Mouse (Mus musculus): ENCODE results near the gene Tle2.

Gene Tle2

DNA sequence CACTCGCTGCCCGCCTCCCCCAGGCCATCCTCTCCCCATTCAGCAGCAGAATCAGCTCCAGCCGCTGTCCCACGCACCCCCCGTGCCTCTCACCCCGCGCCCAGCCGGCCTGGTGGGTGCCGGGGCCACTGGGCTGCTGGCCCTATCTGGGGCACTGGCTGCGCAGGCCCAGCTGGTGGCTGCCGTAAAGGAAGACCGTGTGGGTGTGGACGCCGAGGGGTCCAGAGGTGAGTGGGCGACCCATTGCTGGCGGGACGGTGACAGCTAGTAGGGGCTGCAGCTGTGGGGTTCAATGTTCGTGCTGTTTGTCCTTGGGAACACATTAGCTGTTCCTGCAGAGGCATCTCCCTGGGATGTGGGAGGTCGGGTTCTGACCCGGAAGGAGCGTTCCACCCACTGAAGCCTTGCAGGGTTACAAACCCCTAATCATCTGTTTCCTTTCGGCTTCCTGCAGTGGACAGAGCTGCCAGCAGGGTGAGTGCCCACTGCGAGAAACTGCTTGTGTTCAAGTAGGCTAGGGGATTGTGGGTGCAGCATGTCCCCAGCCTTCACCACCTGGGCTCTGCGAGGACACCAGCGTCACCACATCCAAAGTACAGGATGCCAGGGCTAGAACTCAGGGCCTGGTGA is 6.2 kb downstream of the Tle2 start:
- ChIA-PET CTCF (interaction anchor here in 2 of 4 experiments (0.5 to 1.8 kb wide), 5 partner anchors 12 to 29 kb away, joined by 3 to 6 read pairs (median 3); no protein-coding TSS in a partner anchor), POLR2A (interaction anchor here in 3 of 4 experiments (0.5 to 2.5 kb wide), 9 partner anchors 9 to 74 kb away, joined by 3 to 11 read pairs (median 3); partner anchors contain the start of gene Tle6 (in 1 of the 3))

- POLR2A ChIA-PET: interaction anchor here in 3 of 4 experiments (0.7 to 1.4 kb wide), 4 partner anchors 12 to 76 kb away, joined by 3 read pairs; no protein-coding TSS in a partner anchor
- CTCF ChIA-PET: no interaction called here
These were observed 9.0 kb downstream of the Tle2 start for GRCm38 (mm10) chr10:81583347-81583746.

GRCm38 (mm10) chr10:81588739-81589138 is 14.4 kb downstream of the Tle2 start:
- POLR2A ChIA-PET: interaction anchor here in 3 of 4 experiments (0.6 to 2.5 kb wide), 12 partner anchors 9 to 765 kb away, joined by 3 to 6 read pairs (median 3); partner anchors contain the start of genes Gm4924 (in 1 of the 3) and Tle2 (in 1 of the 3)
- CTCF ChIA-PET: interaction anchor here in 3 of 4 experiments (0.6 to 1.3 kb wide), 5 partner anchors 14 to 548 kb away, joined by 3 to 6 read pairs (median 3); no protein-coding TSS in a partner anchor

GRCm38 (mm10) chr10:81591846-81592245 is 17.5 kb downstream of the Tle2 start:
- POLR2A ChIA-PET: interaction anchor here in 1 of 4 experiments (1.3 kb wide), 1 partner anchor 10 kb away, joined by 3 read pairs; no protein-coding TSS in a partner anchor
- CTCF ChIA-PET: interaction anchor here in 1 of 4 experiments (1.0 kb wide), 1 partner anchor 40 kb away, joined by 3 read pairs; no protein-coding TSS in a partner anchor

DNA sequence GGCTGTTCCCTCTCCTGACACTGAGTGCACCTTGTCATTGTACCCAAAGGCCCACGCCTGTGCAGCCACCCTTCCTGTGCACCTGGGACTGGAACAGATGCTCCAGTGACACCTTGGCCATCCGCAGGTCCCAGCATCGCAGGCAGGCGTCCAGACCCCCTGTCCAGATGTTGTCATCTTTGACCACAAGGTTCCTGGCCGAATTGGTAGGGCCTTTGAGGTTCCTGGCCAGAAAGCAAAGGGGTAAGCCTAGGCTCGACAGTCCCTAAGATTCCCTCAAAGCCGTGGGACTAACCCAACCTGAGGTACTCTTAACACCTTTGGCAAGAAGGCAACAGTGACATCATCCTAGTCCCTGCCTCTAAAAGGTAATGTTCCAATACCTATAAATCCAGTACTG is 18.3 kb downstream of the Tle2 start:
- ChIA-PET CTCF (no interaction called here), POLR2A (no interaction called here)

DNA sequence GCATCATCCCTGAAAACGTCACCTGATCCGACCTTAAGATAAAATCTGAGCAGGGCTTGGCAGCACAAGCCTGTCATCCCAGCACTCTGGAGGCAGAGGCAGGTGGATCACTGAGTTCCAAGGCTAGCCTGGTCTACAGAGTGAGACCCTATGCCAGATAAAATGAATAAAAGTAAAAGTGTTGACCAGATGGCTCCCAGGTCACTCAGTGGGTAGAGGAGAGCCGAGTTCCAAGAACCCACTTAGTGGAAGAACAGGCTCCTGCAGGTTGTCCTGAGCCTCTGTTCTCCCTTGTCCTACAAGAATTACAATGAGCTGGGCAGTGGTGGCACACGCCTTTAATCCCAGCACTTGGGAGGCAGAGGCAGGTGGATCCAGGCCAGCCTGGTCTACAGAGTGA is 18.9 kb downstream of the Tle2 start:
- ChIA-PET POLR2A (interaction anchor here in 1 of 4 experiments (0.7 to 1.6 kb wide), 2 partner anchors 13 to 22 kb away, joined by 3 to 4 read pairs; no protein-coding TSS in a partner anchor), CTCF (interaction anchor here in 3 of 4 experiments (0.6 to 1.8 kb wide), 6 partner anchors 10 to 36 kb away, joined by 3 to 4 read pairs (median 4); no protein-coding TSS in a partner anchor)

GRCm38 (mm10) chr10:81593935-81594334 is 19.6 kb downstream of the Tle2 start:
- CTCF ChIA-PET: interaction anchor here in 3 of 4 experiments (0.6 to 1.8 kb wide), 9 partner anchors 9 to 353 kb away, joined by 3 to 4 read pairs (median 3); no protein-coding TSS in a partner anchor
- POLR2A ChIA-PET: interaction anchor here in 3 of 4 experiments (0.6 to 1.6 kb wide), 6 partner anchors 9 to 23 kb away, joined by 3 to 6 read pairs (median 4); no protein-coding TSS in a partner anchor

DNA sequence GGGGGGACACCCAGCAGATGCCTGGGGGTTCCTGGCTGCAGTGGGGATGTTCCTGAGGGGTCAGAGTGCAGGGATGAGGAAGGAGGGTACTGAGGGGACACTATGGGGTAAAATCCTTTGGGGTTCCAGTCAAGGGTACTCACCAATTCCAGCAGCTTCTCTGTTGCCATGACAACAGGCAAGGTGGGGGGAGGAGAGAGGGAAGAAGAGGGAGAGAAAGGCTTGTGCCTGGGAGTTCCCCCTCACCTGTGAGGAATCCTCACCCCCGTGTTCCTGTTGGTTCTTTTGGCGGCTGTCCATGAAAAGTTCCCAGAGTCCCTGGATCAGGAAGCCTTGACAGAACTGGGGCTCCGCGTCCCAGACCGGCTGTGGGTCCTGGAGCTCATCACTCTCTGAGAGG is 21.2 kb downstream of the Tle2 start:
- POLR2A ChIA-PET: interaction anchor here in 2 of 4 experiments (0.5 to 1.7 kb wide), 6 partner anchors 10 to 89 kb away, joined by 3 to 7 read pairs (median 4); no protein-coding TSS in a partner anchor
- CTCF ChIA-PET: interaction anchor here in 3 of 4 experiments (0.5 to 2.2 kb wide), 4 partner anchors 9 to 58 kb away, joined by 3 to 5 read pairs (median 3); no protein-coding TSS in a partner anchor

- CTCF ChIA-PET: interaction anchor here (0.6 to 2.2 kb wide), 11 partner anchors 8 to 986 kb away, joined by 3 to 10 read pairs (median 4); partner anchors contain the start of gene Tle2 (in 1 of the 4)
- POLR2A ChIA-PET: interaction anchor here in 3 of 4 experiments (0.6 to 3.2 kb wide), 16 partner anchors 10 to 195 kb away, joined by 3 to 15 read pairs (median 3); partner anchors contain the start of gene Sirt6 (in 1 of the 3)
These were observed 22.2 kb downstream of the Tle2 start for GRCm38 (mm10) chr10:81596611-81597010.

DNA sequence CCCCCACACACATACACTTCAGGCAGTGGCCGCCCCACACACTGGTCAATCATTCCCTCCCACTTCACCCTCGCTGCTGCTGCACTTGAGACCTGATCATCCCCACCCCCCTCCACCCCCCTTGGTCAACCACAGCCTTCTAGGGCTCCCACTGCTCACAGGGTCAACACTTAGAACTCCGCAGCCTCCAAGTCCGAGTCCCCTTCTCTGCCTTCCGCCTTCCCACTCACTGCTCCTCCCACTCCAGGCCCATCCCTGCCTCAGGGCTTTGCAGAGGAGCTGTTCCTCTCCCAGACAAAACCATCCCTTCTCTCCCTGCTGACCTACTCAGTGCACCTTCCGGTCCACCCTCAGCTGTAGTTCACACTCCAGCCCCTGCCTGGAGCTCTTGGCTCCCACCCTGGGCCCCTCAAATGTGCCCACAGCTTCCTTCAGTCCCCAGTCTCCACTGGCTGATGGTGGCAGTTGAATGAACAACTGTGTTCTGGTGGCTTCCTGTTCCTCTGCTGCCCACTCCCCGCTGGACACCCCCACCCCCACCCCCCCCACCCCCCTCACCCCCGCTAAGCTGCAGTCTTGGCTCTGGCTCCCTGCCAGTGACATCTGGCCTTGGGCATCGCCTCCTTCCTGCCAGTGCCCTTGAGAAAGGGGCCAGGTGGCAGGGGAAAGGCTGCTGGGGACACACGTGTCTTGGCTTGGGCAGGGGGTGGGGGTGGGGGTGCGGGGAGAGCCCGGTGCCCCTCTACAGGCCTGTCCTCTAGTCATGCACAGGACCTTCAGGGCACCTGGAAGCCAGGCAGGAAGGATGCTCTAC is 23.0 kb downstream of the Tle2 start:
- ChIA-PET CTCF (interaction anchor here (0.5 to 2.2 kb wide), 19 partner anchors 16 to 986 kb away, joined by 3 to 14 read pairs (median 5); partner anchors contain the start of gene Tle2 (in 1 of the 4)), POLR2A (interaction anchor here in 3 of 4 experiments (0.6 to 3.2 kb wide), 21 partner anchors 9 to 1583 kb away, joined by 3 to 15 read pairs (median 3); partner anchors contain the start of gene Sirt6 (in 1 of the 3))

GRCm38 (mm10) chr10:81598342-81598741 is 24.0 kb downstream of the Tle2 start:
- ChIA-PET POLR2A (interaction anchor here in 2 of 4 experiments (1.3 to 3.2 kb wide), 5 partner anchors 10 to 27 kb away, joined by 3 to 15 read pairs (median 6); no protein-coding TSS in a partner anchor), CTCF (interaction anchor here in 3 of 4 experiments (0.9 to 2.2 kb wide), 5 partner anchors 27 to 113 kb away, joined by 3 to 10 read pairs (median 3); no protein-coding TSS in a partner anchor)

GRCm38 (mm10) chr10:81598871-81599270 is 24.5 kb downstream of the Tle2 start:
- CTCF ChIA-PET: interaction anchor here in 2 of 4 experiments (0.6 to 2.2 kb wide), 2 partner anchors 48 to 187 kb away, joined by 4 to 8 read pairs; no protein-coding TSS in a partner anchor
- POLR2A ChIA-PET: interaction anchor here in 1 of 4 experiments (1.6 to 3.2 kb wide), 2 partner anchors 11 to 27 kb away, joined by 6 to 15 read pairs; no protein-coding TSS in a partner anchor

DNA sequence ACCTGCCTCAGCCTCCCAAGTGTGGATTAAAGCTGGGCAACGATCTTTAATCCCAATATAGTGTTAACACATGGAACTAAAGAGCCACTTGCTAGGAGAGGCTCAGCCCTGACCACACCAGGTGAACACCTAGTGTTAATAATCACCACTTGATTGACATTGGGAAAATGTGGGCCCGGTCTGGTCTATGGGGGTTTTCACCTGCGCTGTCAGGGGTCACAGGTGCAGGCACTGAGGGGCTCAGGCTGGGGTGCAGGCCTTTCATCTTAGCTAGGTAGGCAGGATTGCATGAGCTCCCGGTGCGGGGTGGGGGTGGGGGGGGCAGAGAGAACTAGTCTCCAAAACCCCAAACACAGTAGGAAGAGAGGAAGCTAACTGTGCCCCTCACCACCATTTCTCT is 25.3 kb downstream of the Tle2 start:
- ChIA-PET CTCF (interaction anchor here in 3 of 4 experiments (0.5 to 2.3 kb wide), 5 partner anchors 49 to 187 kb away, joined by 3 to 9 read pairs (median 4); no protein-coding TSS in a partner anchor), POLR2A (interaction anchor here in 3 of 4 experiments (0.9 to 3.2 kb wide), 5 partner anchors 12 to 34 kb away, joined by 3 to 16 read pairs (median 6); no protein-coding TSS in a partner anchor)

DNA sequence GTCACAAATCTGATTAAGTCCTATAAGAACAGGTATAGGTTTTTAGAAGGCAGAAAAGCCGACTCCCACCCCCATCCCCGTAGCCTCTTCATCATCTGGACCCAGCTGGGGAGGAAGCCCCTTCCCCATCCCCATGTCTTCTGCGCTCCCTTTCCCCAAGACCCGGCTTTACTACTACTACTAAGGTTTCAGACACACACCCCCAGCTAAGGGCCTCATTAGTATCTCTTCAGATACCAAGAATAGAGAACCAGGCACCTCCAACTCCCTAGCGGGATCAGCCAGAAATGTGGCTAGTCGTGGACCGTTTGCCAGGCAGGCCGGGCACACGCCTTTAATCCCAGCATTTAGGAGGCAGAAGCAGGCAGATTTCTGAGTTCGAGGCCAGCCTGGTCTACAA is 25.7 kb downstream of the Tle2 start:
- POLR2A ChIA-PET: interaction anchor here in 3 of 4 experiments (0.9 to 2.6 kb wide), 5 partner anchors 12 to 33 kb away, joined by 3 to 16 read pairs (median 3); no protein-coding TSS in a partner anchor

GRCm38 (mm10) chr10:81600738-81601203 is 26.4 kb downstream of the Tle2 start, which contains the start of gene Tle6:
Gene Tle6, minus strand, starts transcription at chr10:81601073.
- CTCF ChIA-PET: interaction anchor here (1.0 to 2.3 kb wide), 10 partner anchors 30 to 116 kb away, joined by 3 to 9 read pairs (median 4); no protein-coding TSS in a partner anchor
- POLR2A ChIA-PET: interaction anchor here (0.6 to 2.6 kb wide), 22 partner anchors 9 to 1889 kb away, joined by 3 to 16 read pairs (median 3); partner anchors contain the start of genes Gna11 (in 1 of the 4) and Zfp873 (in 1 of the 4)

More for the DNA sequence above, 25.7 kb downstream of the Tle2 start:
- CTCF ChIA-PET: interaction anchor here in 2 of 4 experiments (0.5 to 2.3 kb wide), 3 partner anchors 29 to 50 kb away, joined by 3 to 9 read pairs (median 5); no protein-coding TSS in a partner anchor

DNA sequence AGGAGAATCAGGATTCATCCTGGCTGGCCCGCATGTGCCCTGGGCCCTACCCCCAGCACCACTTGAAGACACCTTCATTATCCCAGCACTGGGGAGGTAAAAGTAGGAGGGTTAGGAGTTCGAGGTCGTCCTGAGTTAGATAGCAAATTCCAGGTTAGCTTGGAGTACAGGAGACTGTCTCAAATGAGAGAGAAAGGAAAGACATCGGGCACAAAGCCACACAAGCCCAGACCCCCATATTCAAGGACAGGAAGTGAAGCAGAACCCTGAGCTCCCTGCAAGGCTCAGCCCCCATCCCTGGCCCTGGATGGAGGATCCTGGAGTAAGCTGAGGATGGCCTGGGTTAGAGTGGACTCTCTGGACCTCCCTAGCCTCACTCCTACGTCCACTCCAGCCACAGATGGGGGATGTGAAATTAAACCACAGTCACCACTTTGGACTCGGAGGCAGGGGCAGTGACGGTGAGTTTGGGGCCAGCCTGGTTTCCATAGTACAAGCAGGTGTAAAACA is 27.1 kb downstream of the Tle2 start:
- CTCF ChIA-PET: interaction anchor here (1.0 to 2.3 kb wide), 10 partner anchors 30 to 116 kb away, joined by 3 to 9 read pairs (median 4); no protein-coding TSS in a partner anchor
- POLR2A ChIA-PET: interaction anchor here (0.6 to 2.6 kb wide), 23 partner anchors 10 to 1889 kb away, joined by 3 to 16 read pairs (median 3); partner anchors contain the start of genes Gna11 (in 1 of the 4) and Zfp873 (in 1 of the 4)
